Mouse (Mus musculus) megakaryocyte, adult 5-6 weeks (primary cell): Measurements from ENCODE around the gene Slpi. TPM values are rescaled to one million over a fixed set of nuclear protein-coding genes. Genes with fewer than 3 reads are reported as not detected.

Experiments
- ATAC-seq: 2 replicates; pipeline ENCODE4 v1.8.0; 2016; ENCODE audit warnings: mild to moderate bottlenecking, inconsistent platforms; ENCODE audit not compliant: poor library complexity, severe bottlenecking
- total RNA-seq, 2 experiments: library from RNA; stranded (forward) in 1 of 2; stranded (reverse) in 1 of 2; fragments of 153-499, 151-499 nt in 1 of 2; fragments of 221-1000, 200-1000 nt in 1 of 2; gene quantifications; 2 replicates each; pipeline versions ENCODE4 v1.2.3 to v1.2.4; 2015 to 2017

Slpi gene
- total RNA-seq (2015) (454 and 463 TPM in 2 replicates), total RNA-seq (2017) (81.4 and 109 TPM in 2 replicates)

- ATAC-seq = no peak
Measured at GRCm38 (mm10) chr2:164389020-164389419, at the start of gene Slpi. Gene Slpi (minus strand): TSS chr2:164389095.

GRCm38 (mm10) chr2:164438257-164438656 is 49.4 kb upstream of the Slpi start:
- no peak for ATAC-seq

GRCm38 (mm10) chr2:164437710-164438109 is 48.8 kb upstream of the Slpi start:
- no peak for ATAC-seq

- no peak for ATAC-seq
Measured at GRCm38 (mm10) chr2:164436961-164437360, 48.1 kb upstream of the Slpi start.

- ATAC-seq = no peak
Measured at GRCm38 (mm10) chr2:164436215-164436913, 47.5 kb upstream of the Slpi start.

GRCm38 (mm10) chr2:164435216-164436090 is 46.6 kb upstream of the Slpi start:
- ATAC-seq = no peak

GRCm38 (mm10) chr2:164434681-164435080 is 45.8 kb upstream of the Slpi start:
- no peak for ATAC-seq

GRCm38 (mm10) chr2:164433278-164433895 is 44.5 kb upstream of the Slpi start:
- no peak for ATAC-seq

- ATAC-seq = no peak
Measured at GRCm38 (mm10) chr2:164432541-164433191, 43.8 kb upstream of the Slpi start.

- ATAC-seq = no peak
Measured at GRCm38 (mm10) chr2:164431676-164432465, 43.0 kb upstream of the Slpi start.

- no peak for ATAC-seq
Measured at GRCm38 (mm10) chr2:164430697-164431096, 41.8 kb upstream of the Slpi start.

- ATAC-seq = no peak
Measured at GRCm38 (mm10) chr2:164429881-164430615, 41.2 kb upstream of the Slpi start.

GRCm38 (mm10) chr2:164428451-164428850 is 39.6 kb upstream of the Slpi start:
- ATAC-seq = no peak

- no peak for ATAC-seq
Measured at GRCm38 (mm10) chr2:164426952-164427351, 38.1 kb upstream of the Slpi start.

GRCm38 (mm10) chr2:164426121-164426520 is 37.2 kb upstream of the Slpi start:
- no peak for ATAC-seq

GRCm38 (mm10) chr2:164425401-164425800 is 36.5 kb upstream of the Slpi start:
- no peak for ATAC-seq

- ATAC-seq = no peak
Measured at GRCm38 (mm10) chr2:164424406-164424805, 35.5 kb upstream of the Slpi start.

GRCm38 (mm10) chr2:164423464-164423863 is 34.6 kb upstream of the Slpi start:
- ATAC-seq = no peak

- no peak for ATAC-seq
Measured at GRCm38 (mm10) chr2:164422675-164423393, 33.9 kb upstream of the Slpi start.
